Mouse (Mus musculus) forebrain, embryonic 11.5 days (tissue): ENCODE data around the gene Glp1r. TPM values are rescaled to one million over a fixed set of nuclear protein-coding genes. Genes with fewer than 3 reads are reported as not detected.

ENCODE experiments used
- microRNA-seq: library from miRNA; unstranded; fragments of <30 nt; microRNA quantifications from one replicate; pipeline ENCODE4, GENCODE M21; 2016; ENCODE audit not compliant: insufficient number of aligned reads
- polyA plus RNA-seq: library from polyadenylated mRNA; unstranded; fragments of >200 nt; fragmentation: Nextera tagmentation; extraction: Ambion mirVana; gene quantifications from 2 replicates; pipeline ENCODE4 v1.2.1, GENCODE M21; 2014

Glp1r gene
- polyA plus RNA-seq, 1 experiment from 2014 or later: 0.05 TPM

Small RNA genes lying within 50 kb of the gene (microRNA-seq; reads per million reads assigned to microRNA genes)
- gene Gm24026: not detected

Other genes with a start within 250 kb of the Glp1r start
- gene Umodl1, start 52.8 kb downstream of the Glp1r start, polyA plus RNA-seq: 0.24 TPM in 1 of 2 replicates, not detected in the other
- 10.1 and 11.8 TPM in 2 replicates for gene Abcg1, start 155.9 kb downstream of the Glp1r start, polyA plus RNA-seq
- 1.1 and 1.2 TPM in 2 replicates for gene Tff3, start 227.8 kb downstream of the Glp1r start, polyA plus RNA-seq
- not detected in 2 replicates for gene Tff2, start 242.5 kb downstream of the Glp1r start, polyA plus RNA-seq